Comparison of ENCODE assay signal across 25 mouse cellular contexts in genomic region chr7:108121416-108121815, GRCm38 (mm10). TPM values are rescaled to one million over a fixed set of nuclear protein-coding genes. Genes with fewer than 3 reads are reported as not detected.
"Had no signal": no experiment of that assay in that cellular context is flagged by ENCODE, and none has a peak within 500 bp of the region (broad histone marks: within the 10 kb centered on the region; RNA-seq: fewer than 3 reads in every experiment).

No protein-coding gene starts in this region.

- DNase-seq: lung, adult 18-20 months; lung, embryonic 14.5 days; lung, postnatal 10 days; lung, postnatal 4 days; midbrain, embryonic 14.5 days; retina, postnatal 1 day; right cerebral cortex, adult 18-20 months; right cerebral cortex, postnatal 25 days; right cerebral cortex, postnatal 4 days; spleen, adult 18-20 months; thymus, adult 18-20 months; thymus, postnatal 14 days; thymus, postnatal 36 days had no signal

- H3K4me3 ChIP-seq: midbrain, embryonic 10.5 days; midbrain, embryonic 12.5 days; myocyte; neural tube, embryonic 13.5 days; neural tube, embryonic 15.5 days had no signal

- H3K4me1 ChIP-seq: midbrain, embryonic 10.5 days; midbrain, embryonic 12.5 days; neural tube, embryonic 13.5 days; neural tube, embryonic 15.5 days had no signal

- H3K27ac ChIP-seq: midbrain, embryonic 10.5 days; midbrain, embryonic 12.5 days; neural tube, embryonic 13.5 days; neural tube, embryonic 15.5 days had no signal

- H3K9me3 ChIP-seq: midbrain, embryonic 10.5 days; midbrain, embryonic 12.5 days; neural tube, embryonic 13.5 days; neural tube, embryonic 15.5 days had no signal

- H3K27me3 ChIP-seq: midbrain, embryonic 12.5 days; neural tube, embryonic 13.5 days; neural tube, embryonic 15.5 days had no signal

- H3K36me3 ChIP-seq: midbrain, embryonic 10.5 days; midbrain, embryonic 12.5 days; neural tube, embryonic 13.5 days; neural tube, embryonic 15.5 days had no signal

RNA-seq across cellular contexts. Expression of gene Olfr484, which starts 5.8 kb away (rescaled TPM):
- polyA plus RNA-seq: lung, embryonic 14.5 days; lung, embryonic 16.5 days; midbrain, embryonic 10.5 days; midbrain, embryonic 12.5 days; midbrain, embryonic 14.5 days; midbrain, embryonic 16.5 days; myocyte; neural tube, embryonic 11.5 days; neural tube, embryonic 13.5 days; neural tube, embryonic 15.5 days; small intestine, adult 2 months; stomach, embryonic 14.5 days; stomach, embryonic 16.5 days; thymus, postnatal 0 days had no signal

RNA-seq across cellular contexts. Expression of gene Olfr483, which starts 20.8 kb away (rescaled TPM):
- polyA plus RNA-seq: lung, embryonic 14.5 days; lung, embryonic 16.5 days; midbrain, embryonic 10.5 days; midbrain, embryonic 12.5 days; midbrain, embryonic 14.5 days; midbrain, embryonic 16.5 days; myocyte; neural tube, embryonic 11.5 days; neural tube, embryonic 13.5 days; neural tube, embryonic 15.5 days; small intestine, adult 2 months; stomach, embryonic 14.5 days; stomach, embryonic 16.5 days; thymus, postnatal 0 days had no signal

RNA-seq across cellular contexts. Expression of gene Olfr482, which starts 24.0 kb away (rescaled TPM):
- polyA plus RNA-seq: midbrain, embryonic 12.5 days; midbrain, embryonic 14.5 days; neural tube, embryonic 11.5 days; neural tube, embryonic 13.5 days; neural tube, embryonic 15.5 days; small intestine, adult 2 months; stomach, embryonic 14.5 days had no signal

RNA-seq across cellular contexts. Expression of gene Olfr485, which starts 38.3 kb away (rescaled TPM):
- polyA plus RNA-seq: lung, embryonic 14.5 days; lung, embryonic 16.5 days; midbrain, embryonic 10.5 days; midbrain, embryonic 12.5 days; midbrain, embryonic 14.5 days; midbrain, embryonic 16.5 days; myocyte; neural tube, embryonic 11.5 days; neural tube, embryonic 13.5 days; neural tube, embryonic 15.5 days; small intestine, adult 2 months; stomach, embryonic 14.5 days; stomach, embryonic 16.5 days; thymus, postnatal 0 days had no signal

RNA-seq across cellular contexts. Expression of gene Olfr481, which starts 41.8 kb away (rescaled TPM):
- polyA plus RNA-seq: lung, embryonic 14.5 days; lung, embryonic 16.5 days; midbrain, embryonic 10.5 days; midbrain, embryonic 12.5 days; midbrain, embryonic 14.5 days; midbrain, embryonic 16.5 days; myocyte; neural tube, embryonic 11.5 days; neural tube, embryonic 13.5 days; neural tube, embryonic 15.5 days; small intestine, adult 2 months; stomach, embryonic 14.5 days; stomach, embryonic 16.5 days; thymus, postnatal 0 days had no signal
